Mouse (Mus musculus) limb, embryonic 13.5 days (tissue): ENCODE data around the gene Mrpl58. TPM values are rescaled to one million over a fixed set of nuclear protein-coding genes. Genes with fewer than 3 reads are reported as not detected.
A peak's percentile ranks its signal among the peaks of the same experiment; 100 is the strongest.

ENCODE experiments used
- ATAC-seq: fragments of 200-750 bp; cut with Nextera tagmentation; 2 replicates; pipeline ENCODE4 v1.8.0; 2017; ENCODE audit warnings: low read depth, moderate number of reproducible peaks, moderate TSS enrichment; ENCODE audit not compliant: low FRiP score
- H3K27ac ChIP-seq: fragments of 300-500 bp; sonication (generic); 2 replicates; pipeline ENCODE4 v1.5.1; 2015; ENCODE audit warnings: inconsistent platforms, mild to moderate bottlenecking, moderate library complexity
- H3K27me3 ChIP-seq: fragments of 300-500 bp; sonication (generic); 2 replicates; pipeline ENCODE4 v1.6.1; 2015; ENCODE audit warnings: mild to moderate bottlenecking, inconsistent platforms
- H3K36me3 ChIP-seq: fragments of 300-500 bp; sonication (generic); 2 replicates; pipeline ENCODE4 v1.6.1; 2015; ENCODE audit warnings: inconsistent platforms, mild to moderate bottlenecking, moderate library complexity
- H3K4me1 ChIP-seq: fragments of 300-500 bp; sonication (generic); 2 replicates; pipeline ENCODE4 v1.6.1; 2015; ENCODE audit warnings: inconsistent platforms
- H3K4me2 ChIP-seq: fragments of 300-500 bp; sonication (generic); replicated peaks from 2 replicates; pipeline ENCODE4 v1.6.1; 2015; ENCODE audit warnings: inconsistent platforms, mild to moderate bottlenecking, moderate library complexity
- H3K4me3 ChIP-seq: fragments of 300-500 bp; sonication (generic); 2 replicates; pipeline ENCODE4 v1.5.1; 2015; ENCODE audit warnings: moderate library complexity, mild to moderate bottlenecking, inconsistent platforms
- H3K9ac ChIP-seq: fragments of 300-500 bp; sonication (generic); 2 replicates; pipeline ENCODE4 v1.6.1; 2015; ENCODE audit warnings: mild to moderate bottlenecking, inconsistent platforms
- H3K9me3 ChIP-seq: fragments of 300-500 bp; sonication (generic); 2 replicates; pipeline ENCODE4 v1.6.1; 2016; ENCODE audit warnings: inconsistent platforms
- WGBS: fragments of 180-500 bp; shearing (Covaris S2); methylation state at CpG from one replicate; pipeline ENCODE4 v1.1.7; 2015; 5-methylcytosine and 5-hydroxymethylcytosine counted together
- polyA plus RNA-seq: library from polyadenylated mRNA; unstranded; fragments of >200 nt; fragmentation: Nextera tagmentation; extraction: Ambion mirVana; gene quantifications from 2 replicates; pipeline ENCODE4 v1.2.1, GENCODE M21; 2015

The Mrpl58 gene
- polyA plus RNA-seq, 1 experiment from 2014 or later: 178 TPM

DNA sequence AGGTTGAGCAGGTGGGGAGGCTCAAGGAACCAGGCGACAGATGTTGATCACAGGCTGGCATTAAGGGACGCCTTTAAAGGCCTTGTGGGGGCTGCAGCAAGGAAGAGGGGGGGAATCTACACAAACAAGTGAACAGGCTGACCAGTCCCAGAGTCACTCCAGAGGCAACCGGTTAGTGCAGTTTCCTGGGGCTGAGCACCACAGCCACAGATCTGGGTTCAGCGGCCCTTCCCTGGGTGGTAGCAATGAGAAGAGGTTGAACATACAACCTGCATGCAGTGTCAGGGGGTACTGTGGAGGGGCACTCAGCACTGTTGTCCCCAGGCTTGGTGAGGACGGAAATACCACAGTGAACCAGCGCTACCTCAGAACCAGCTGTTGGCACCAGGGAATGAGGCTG, 29.8 kb downstream of the Mrpl58 start:
- no peak overlapping the region for H3K9ac ChIP-seq

DNA sequence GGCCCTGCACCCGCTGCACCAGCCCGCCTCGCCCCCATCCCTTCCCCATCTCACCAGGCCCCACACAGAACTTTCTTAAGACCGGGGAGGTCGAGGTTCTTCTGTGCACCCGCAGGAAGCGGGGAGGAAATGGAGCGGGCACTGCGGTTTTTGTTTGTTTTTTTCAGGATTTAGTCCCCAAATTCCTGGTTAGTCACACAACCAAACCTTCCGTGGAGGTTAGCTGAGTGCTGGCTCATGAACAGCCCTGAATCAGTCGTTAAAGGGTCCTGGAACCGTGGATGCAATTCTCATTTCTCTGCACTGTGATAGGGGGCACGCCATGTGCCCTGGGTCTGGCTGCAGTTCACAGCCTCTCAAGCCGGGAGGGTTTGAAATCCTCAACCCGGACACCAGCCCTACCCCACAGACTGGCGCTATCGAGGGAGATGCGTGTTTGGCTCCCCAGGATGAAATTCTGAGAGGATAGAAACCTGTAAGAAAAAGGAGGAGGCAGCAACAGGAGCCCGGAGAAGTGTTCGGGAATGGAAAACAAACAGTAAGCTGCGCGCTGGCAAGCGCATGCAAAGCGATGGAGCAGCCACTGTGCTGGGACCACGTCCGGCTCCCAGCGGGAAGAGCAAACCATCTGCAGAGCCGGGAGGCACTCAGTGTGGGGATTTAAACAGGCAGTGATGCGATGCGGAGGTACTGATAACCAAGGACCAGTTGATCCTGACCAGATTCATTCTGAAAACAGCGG, 32.2 kb downstream of the Mrpl58 start:
- H3K27ac ChIP-seq: no peak overlapping the region
- whole genome bisulfite sequencing: 6% methylated on average over 31 of the region's 31 CpGs

More for the DNA sequence above, 29.8 kb downstream of the Mrpl58 start:
- H3K4me3 ChIP-seq: no peak overlapping the region
- H3K4me2 ChIP-seq: no peak overlapping the region
- peaks cover 11% of the 10 kb centered on the region for H3K4me1 ChIP-seq
- no peaks in the 10 kb centered on the region for H3K27me3 ChIP-seq
- peaks cover 47% of the 10 kb centered on the region for H3K36me3 ChIP-seq
- no peak for ATAC-seq
- WGBS: 76% methylated on average over 6 of the region's 6 CpGs
- H3K9me3 ChIP-seq: no peaks in the 10 kb centered on the region
- no peak overlapping the region for H3K27ac ChIP-seq

DNA sequence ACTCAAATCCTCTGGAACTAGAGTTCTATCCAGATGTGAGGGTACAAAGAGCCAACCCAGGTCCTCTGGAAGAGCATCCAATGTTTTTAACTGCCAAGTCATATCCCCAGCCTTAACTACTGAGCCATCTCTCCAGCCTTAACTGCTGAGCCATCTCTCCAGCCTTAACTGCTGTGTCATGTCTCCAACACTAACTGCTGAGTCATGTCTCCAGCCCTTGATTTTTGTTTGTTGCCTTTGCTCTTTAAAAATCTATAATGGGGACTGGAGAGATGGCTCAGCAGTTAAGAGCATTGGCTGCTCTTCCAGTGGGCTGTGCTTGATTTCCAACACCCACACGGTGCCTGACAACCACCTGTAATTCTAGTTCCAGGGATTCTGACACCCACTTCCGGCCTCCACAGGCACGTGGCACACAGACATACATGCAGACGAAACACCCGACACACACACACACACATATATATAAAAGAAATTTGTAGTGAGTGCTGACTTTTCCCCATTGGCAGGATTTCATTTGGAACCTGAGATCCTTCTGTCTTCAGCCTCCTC, 34.1 kb downstream of the Mrpl58 start:
- Histone ChIP-seq H3K4me3 (no peak overlapping the region), H3K4me2 (no peak overlapping the region), H3K4me1 (peaks cover 11% of the 10 kb centered on the region), H3K27ac (no peak overlapping the region), H3K9me3 (peaks cover 4% of the 10 kb centered on the region; the same call in 1 of the 2 replicates), H3K27me3 (no peaks in the 10 kb centered on the region), H3K36me3 (peaks cover 4% of the 10 kb centered on the region), H3K9ac (no peak overlapping the region)
- no peak for ATAC-seq
- WGBS: 67% methylated on average over 5 of the region's 5 CpGs

More for the DNA sequence above, 32.2 kb downstream of the Mrpl58 start:
- no peaks in the 10 kb centered on the region for H3K27me3 ChIP-seq
- ATAC-seq: 0 out of 2 replicates have a peak, but pooled peaks have one; percentile 48
- peak overlapping the region; percentile 64 for H3K4me2 ChIP-seq
- peaks cover 23% of the 10 kb centered on the region for H3K36me3 ChIP-seq
- peak overlapping the region; percentile 37 for H3K4me3 ChIP-seq
- H3K9ac ChIP-seq: peak overlapping the region; percentile 60
- H3K9me3 ChIP-seq: peaks cover 4% of the 10 kb centered on the region; the same call in 1 of the 2 replicates
- H3K4me1 ChIP-seq: peaks cover 11% of the 10 kb centered on the region

DNA sequence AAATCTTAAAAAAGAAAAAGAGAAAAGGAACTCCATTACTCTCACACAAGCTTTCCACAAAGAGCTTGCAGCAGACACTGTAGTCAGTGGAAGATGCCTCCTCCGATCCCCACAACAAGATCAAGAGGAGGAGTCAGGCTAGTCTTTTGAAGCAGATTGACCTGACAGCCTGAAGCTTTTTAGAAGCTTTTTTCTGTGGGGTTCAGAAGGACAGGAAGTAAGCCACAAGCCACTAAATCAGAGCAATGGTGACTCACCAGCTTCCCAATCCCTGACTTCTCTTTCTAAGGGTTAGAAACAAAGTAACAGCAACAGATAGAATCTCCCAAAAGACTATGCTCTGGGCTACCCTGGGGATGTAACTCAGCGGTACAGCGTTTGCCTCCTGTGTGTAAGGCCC, 35.8 kb downstream of the Mrpl58 start:
- Histone ChIP-seq H3K36me3 (no peaks in the 10 kb centered on the region), H3K4me2 (no peak overlapping the region), H3K9me3 (peaks cover 4% of the 10 kb centered on the region; the same call in 1 of the 2 replicates), H3K27me3 (no peaks in the 10 kb centered on the region), H3K9ac (no peak overlapping the region), H3K27ac (no peak overlapping the region), H3K4me3 (no peak overlapping the region), H3K4me1 (peaks cover 11% of the 10 kb centered on the region)
- 89% methylated on average over 3 of the region's 3 CpGs for WGBS
- ATAC-seq: no peak

DNA sequence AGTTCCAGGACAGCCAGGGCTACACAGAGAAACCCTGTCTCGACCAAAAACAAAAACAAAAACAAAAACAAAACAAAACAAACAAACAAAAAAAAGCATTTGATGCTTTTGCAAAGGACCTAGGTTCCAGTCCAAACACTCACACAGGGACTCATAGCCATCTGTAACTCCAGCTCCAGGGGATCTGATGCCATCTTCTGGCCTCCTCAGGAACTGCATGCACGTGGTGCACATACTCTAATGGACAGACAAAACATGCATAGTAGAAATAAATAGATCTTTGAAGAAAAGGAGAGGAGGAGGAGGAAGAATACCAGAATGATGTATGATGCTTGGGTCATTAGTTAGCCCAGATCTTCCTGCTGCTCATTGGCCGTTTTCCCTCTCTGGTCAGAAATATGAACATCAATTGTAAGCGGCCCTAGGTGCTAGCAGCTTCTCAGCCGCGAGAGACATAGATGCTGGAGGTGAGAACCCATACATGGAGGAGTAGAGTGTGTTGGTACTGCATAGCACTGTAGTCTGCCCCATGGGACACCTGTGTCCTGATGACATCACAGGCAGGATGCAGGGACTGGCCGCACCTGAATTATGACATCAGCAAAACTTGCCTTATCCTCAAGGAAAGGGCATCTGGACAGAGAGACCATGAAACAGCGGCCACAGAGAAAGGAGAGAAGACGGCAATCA, 36.5 kb downstream of the Mrpl58 start, which contains the start of gene Trim80:
Gene Trim80 (plus strand): TSS at position 640 of the 690 bp plus-strand sequence.
- Histone ChIP-seq H3K9ac (no peak within 1 kb of the TSS), H3K36me3 (no peaks in the 10 kb centered on the region), H3K27ac (no peak within 1 kb of the TSS), H3K9me3 (peaks cover 4% of the 10 kb centered on the region; the same call in 1 of the 2 replicates), H3K4me1 (peaks cover 11% of the 10 kb centered on the region), H3K4me2 (peak within 1 kb of the TSS; percentile 16; the same call in 1 of the 2 replicates), H3K27me3 (no peaks in the 10 kb centered on the region), H3K4me3 (no peak within 1 kb of the TSS)
- no peak for ATAC-seq
- WGBS: 93% methylated on average over 9 of the region's 9 CpGs

DNA sequence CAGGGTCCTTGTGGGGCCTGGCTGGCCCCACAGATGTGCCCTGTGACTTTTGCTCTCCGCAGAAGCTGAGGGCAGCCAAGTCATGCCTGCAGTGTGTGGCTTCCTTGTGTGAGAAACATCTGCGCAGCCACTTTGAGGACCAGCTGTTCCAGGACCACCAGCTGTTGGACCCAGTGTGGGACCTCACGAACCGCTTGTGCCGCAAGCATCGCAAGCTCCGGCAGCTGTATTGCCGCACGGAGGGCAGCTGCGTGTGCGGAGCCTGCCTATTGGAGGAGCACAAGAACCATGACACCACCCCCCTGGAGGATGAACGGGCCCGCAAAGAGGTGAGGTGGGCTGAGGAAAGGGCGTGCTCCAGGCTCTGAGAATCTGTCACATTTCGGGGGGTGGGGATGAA, 37.9 kb downstream of the Mrpl58 start:
- no peak overlapping the region for H3K27ac ChIP-seq
- H3K36me3 ChIP-seq: no peaks in the 10 kb centered on the region
- 40% methylated on average over 15 of the region's 15 CpGs for WGBS
- H3K9me3 ChIP-seq: peaks cover 4% of the 10 kb centered on the region; the same call in 1 of the 2 replicates
- no peak for ATAC-seq
- no peaks in the 10 kb centered on the region for H3K4me1 ChIP-seq
- no peak overlapping the region for H3K9ac ChIP-seq
- H3K27me3 ChIP-seq: no peaks in the 10 kb centered on the region
- H3K4me2 ChIP-seq: peak overlapping the region; percentile 16; the same call in 1 of the 2 replicates
- no peak overlapping the region for H3K4me3 ChIP-seq

DNA sequence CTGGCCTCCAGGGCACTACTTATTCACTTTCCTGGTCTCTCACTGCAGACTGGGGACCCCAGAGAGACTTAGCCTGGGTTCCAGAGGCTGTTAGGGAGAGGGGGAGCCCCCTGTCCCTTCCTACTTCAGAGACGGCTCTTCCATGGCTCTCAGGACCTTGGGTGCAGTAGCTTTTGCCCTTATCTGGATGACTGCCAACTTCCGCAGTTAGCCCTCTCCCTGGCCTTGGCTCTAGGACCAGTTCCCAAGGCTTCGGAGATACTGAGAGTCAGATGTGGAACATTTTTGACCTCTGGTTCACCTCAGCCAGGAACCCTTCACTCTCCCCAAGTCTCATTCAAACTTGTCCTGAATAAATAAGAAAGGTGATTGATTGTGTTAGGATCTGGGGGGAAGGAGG, 43.4 kb downstream of the Mrpl58 start:
- Histone ChIP-seq H3K4me1 (peaks cover 4% of the 10 kb centered on the region; the same call in 1 of the 2 replicates), H3K36me3 (no peaks in the 10 kb centered on the region), H3K27ac (no peak overlapping the region), H3K4me3 (no peak overlapping the region), H3K9ac (no peak overlapping the region), H3K9me3 (no peaks in the 10 kb centered on the region), H3K27me3 (no peaks in the 10 kb centered on the region), H3K4me2 (no peak overlapping the region)
- 70% methylated on average over 3 of the region's 3 CpGs for WGBS
- no peak for ATAC-seq

DNA sequence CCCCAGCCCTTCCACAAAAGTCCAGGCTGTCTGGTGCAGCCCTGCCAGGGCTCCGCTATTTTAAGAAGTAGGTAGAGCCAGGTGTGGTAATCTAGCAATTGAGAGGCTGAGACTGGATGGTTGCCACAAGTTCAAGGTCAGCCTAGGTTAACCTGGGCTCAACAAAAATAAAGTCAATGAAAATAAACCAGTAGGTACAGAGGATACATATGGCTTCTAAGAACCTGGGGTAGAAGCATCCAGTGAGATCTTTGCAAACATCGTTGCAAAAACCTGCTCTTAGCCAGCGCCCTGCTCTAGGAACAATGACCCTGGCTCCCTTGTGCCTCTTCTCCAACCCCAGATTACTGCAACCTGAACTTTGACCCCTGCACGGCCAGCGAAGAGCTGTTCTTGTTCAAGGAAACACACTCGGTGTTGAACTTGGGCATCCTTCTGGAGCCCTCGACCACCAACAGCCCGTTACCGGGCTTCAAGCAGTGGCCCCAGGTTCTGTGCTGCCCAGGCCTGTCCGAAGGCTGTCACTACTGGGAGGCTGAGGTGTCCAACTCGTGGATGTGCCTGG, 43.9 kb downstream of the Mrpl58 start:
- Histone ChIP-seq H3K27me3 (no peaks in the 10 kb centered on the region), H3K9me3 (no peaks in the 10 kb centered on the region), H3K4me3 (no peak overlapping the region), H3K36me3 (no peaks in the 10 kb centered on the region), H3K4me2 (no peak overlapping the region), H3K9ac (no peak overlapping the region), H3K27ac (no peak overlapping the region), H3K4me1 (peaks cover 4% of the 10 kb centered on the region; the same call in 1 of the 2 replicates)
- ATAC-seq: no peak
- 85% methylated on average over 11 of the region's 11 CpGs for WGBS

DNA sequence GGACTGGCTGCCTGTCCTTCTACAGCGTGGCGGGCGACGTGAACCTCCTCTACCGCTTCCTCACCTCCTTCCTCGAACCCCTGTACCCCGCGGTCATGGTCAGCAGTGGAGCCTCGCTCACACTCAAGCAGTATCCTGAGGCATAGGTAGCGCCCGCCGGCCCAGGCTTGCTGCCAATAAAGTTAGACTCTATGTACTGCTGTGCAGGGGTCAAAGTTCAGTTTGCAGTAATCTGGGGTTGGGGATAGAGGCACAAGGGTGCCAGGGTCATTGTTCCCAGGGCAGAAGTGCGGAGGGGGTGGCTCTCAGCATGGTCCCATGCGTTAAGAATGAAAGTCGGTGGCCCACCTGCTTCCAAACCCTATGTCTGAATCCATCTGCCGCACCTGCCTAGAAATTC, 44.5 kb downstream of the Mrpl58 start:
- Histone ChIP-seq H3K4me1 (peaks cover 4% of the 10 kb centered on the region; the same call in 1 of the 2 replicates), H3K4me2 (no peak overlapping the region), H3K9ac (no peak overlapping the region), H3K9me3 (no peaks in the 10 kb centered on the region), H3K4me3 (no peak overlapping the region), H3K36me3 (no peaks in the 10 kb centered on the region), H3K27me3 (no peaks in the 10 kb centered on the region), H3K27ac (no peak overlapping the region)
- 84% methylated on average over 16 of the region's 16 CpGs for WGBS
- no peak for ATAC-seq

DNA sequence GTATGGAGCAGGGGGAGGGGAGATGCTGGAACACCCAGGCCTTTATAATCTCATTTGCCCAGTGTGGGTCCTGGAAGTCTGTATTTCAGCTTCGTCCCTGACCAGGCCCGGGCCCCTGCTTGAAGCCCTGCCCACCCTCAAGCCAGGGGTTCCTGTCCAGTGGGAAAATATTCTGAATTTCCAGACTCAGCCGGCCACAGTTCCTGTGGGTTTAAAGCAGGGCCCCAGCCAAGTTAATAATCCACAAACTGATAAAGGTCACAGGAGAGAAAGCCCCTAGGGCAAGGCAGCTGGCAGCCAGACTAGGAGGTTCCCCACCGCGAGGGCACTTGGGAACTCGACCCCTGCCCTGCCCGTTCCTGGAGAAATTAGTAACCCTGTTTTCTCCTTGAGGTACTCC, 45.4 kb downstream of the Mrpl58 start:
- H3K27ac ChIP-seq: no peak overlapping the region
- no peak for ATAC-seq
- no peak overlapping the region for H3K9ac ChIP-seq
- H3K4me1 ChIP-seq: peaks cover 4% of the 10 kb centered on the region; the same call in 1 of the 2 replicates
- H3K4me2 ChIP-seq: no peak overlapping the region
- 31% methylated on average over 7 of the region's 7 CpGs for WGBS
- no peaks in the 10 kb centered on the region for H3K9me3 ChIP-seq
- no peak overlapping the region for H3K4me3 ChIP-seq
- no peaks in the 10 kb centered on the region for H3K27me3 ChIP-seq
- no peaks in the 10 kb centered on the region for H3K36me3 ChIP-seq

DNA sequence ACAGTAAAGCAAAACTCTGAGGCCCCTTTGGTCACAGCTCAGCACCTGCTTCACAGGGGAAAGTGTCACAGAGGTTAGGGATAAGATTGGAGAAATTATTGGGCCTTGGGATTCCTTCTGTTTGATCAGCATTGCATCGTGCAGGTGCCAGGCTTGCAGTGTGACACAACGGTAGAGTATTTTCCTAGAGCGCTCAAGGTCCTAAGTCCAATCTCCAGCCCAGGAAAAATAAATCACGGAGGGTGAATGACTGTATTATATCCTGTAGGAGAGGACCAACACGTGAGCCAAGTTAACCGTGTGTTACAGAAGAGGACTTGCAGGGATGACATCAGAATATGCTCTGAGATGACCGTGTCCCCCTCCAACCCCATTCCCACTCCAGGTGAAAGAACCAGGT, 46.6 kb downstream of the Mrpl58 start:
- no peaks in the 10 kb centered on the region for H3K9me3 ChIP-seq
- no peak for ATAC-seq
- H3K9ac ChIP-seq: no peak overlapping the region
- H3K4me2 ChIP-seq: no peak overlapping the region
- H3K4me1 ChIP-seq: peaks cover 4% of the 10 kb centered on the region; the same call in 1 of the 2 replicates
- 89% methylated on average over 7 of the region's 7 CpGs for WGBS
- H3K27me3 ChIP-seq: no peaks in the 10 kb centered on the region
- no peak overlapping the region for H3K27ac ChIP-seq
- H3K4me3 ChIP-seq: no peak overlapping the region
- no peaks in the 10 kb centered on the region for H3K36me3 ChIP-seq

DNA sequence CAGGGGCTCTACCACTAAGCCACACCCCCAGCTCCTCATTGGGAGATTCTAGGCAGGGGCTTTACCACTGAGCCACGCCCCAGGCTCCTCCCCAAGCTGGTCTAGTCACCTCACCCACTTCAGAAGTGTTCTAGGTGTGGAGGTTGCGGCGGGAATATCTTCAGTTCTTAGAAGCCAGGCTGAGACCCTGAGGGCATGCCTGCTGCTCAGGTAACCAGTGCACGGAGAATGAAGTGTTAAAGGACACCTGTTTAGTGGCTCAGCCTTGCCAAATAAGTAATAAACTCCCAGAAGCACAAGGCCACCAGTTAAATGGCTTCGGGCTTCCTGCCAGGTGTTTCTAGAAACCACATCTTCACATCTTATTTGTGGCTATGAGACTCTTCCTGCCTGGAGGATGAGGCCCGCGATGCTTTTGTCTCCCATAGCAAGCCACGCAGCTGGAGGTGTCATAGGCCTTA, 48.3 kb downstream of the Mrpl58 start:
- no peak for ATAC-seq
- H3K4me1 ChIP-seq: peaks cover 2% of the 10 kb centered on the region; the same call in 1 of the 2 replicates
- no peaks in the 10 kb centered on the region for H3K36me3 ChIP-seq
- H3K4me2 ChIP-seq: no peak overlapping the region
- H3K27ac ChIP-seq: no peak overlapping the region
- no peaks in the 10 kb centered on the region for H3K9me3 ChIP-seq
- H3K9ac ChIP-seq: no peak overlapping the region
- no peaks in the 10 kb centered on the region for H3K27me3 ChIP-seq
- no peak overlapping the region for H3K4me3 ChIP-seq
- WGBS: 75% methylated on average over 8 of the region's 8 CpGs
